Mouse (Mus musculus): Measurements from ENCODE around the gene Pramef12.

- TF ChIP-seq CHD2 (IDR thresholded peaks at IDR 0.05; ENCODE audit: low read length) (no peak), ZNF384 (IDR thresholded peaks at IDR 0.05; ENCODE audit: low read depth, low read length) (no peak), CTCF (conservative IDR thresholded peaks at IDR 0.05 in 1 of 2, IDR thresholded peaks at IDR 0.05 in 1 of 2; ENCODE audit: low read depth in 2 of 2, low read length in 2 of 2) (no peak), POLR2A (IDR thresholded peaks at IDR 0.05; ENCODE audit: low read depth, low read length) (no peak), EP300 (IDR thresholded peaks at IDR 0.05; ENCODE audit: low read length) (no peak), E2F4 (IDR thresholded peaks at IDR 0.05; ENCODE audit: insufficient replicate concordance, low read depth, low read length) (no peak), RCOR1 (conservative IDR thresholded peaks at IDR 0.05; ENCODE audit: low read depth, low read length) (no peak), UBTF (IDR thresholded peaks at IDR 0.05; ENCODE audit: low read depth, low read length) (no peak), MAX (IDR thresholded peaks at IDR 0.05; ENCODE audit: low read length) (no peak), USF1 (IDR thresholded peaks at IDR 0.05; ENCODE audit: low read depth, low read length) (no peak), JUN (IDR thresholded peaks at IDR 0.05; ENCODE audit: insufficient read depth, low read depth, low read length) (no peak), JUND (conservative IDR thresholded peaks at IDR 0.05; ENCODE audit: low read depth, low read length) (no peak), CHD1 (IDR thresholded peaks at IDR 0.05; ENCODE audit: low read depth, low read length) (no peak), POLR2AphosphoS2 (IDR thresholded peaks at IDR 0.05; ENCODE audit: low read depth, low read length) (no peak)
These were observed 3.7 kb downstream of the Pramef12 start for GRCm38 (mm10) chr4:144404456-144405086.

Data from CH12.LX (cell line).